21 mouse cellular contexts compared by ENCODE assay signal in genomic region chr8:46812966-46813365, GRCm38 (mm10).
"Had no signal": no experiment of that assay in that cellular context is flagged by ENCODE, and none has a peak within 500 bp of the region (broad histone marks: within the 10 kb centered on the region; RNA-seq: fewer than 3 reads in every experiment).

No protein-coding gene starts in this region.

- H3K4me3 ChIP-seq: layer of hippocampus, adult 2 months; limb, embryonic 10.5 days; limb, embryonic 13.5 days; midbrain, embryonic 10.5 days; midbrain, embryonic 13.5 days; neural tube, embryonic 12.5 days; neural tube, embryonic 15.5 days had no signal

- H3K27ac ChIP-seq: kidney, postnatal 0 days; limb, embryonic 10.5 days; limb, embryonic 13.5 days; liver, embryonic 14.5 days; midbrain, embryonic 10.5 days; midbrain, embryonic 13.5 days; neural tube, embryonic 12.5 days; neural tube, embryonic 15.5 days; stomach, postnatal 0 days had no signal

- H3K27me3 ChIP-seq: limb, embryonic 13.5 days; megakaryocyte, embryonic 14.5 days; midbrain, embryonic 13.5 days; neural tube, embryonic 12.5 days; neural tube, embryonic 15.5 days had no signal

- H3K9me3 ChIP-seq: limb, embryonic 10.5 days; limb, embryonic 13.5 days; megakaryocyte, embryonic 14.5 days; midbrain, embryonic 10.5 days; midbrain, embryonic 13.5 days; neural tube, embryonic 12.5 days; neural tube, embryonic 15.5 days had no signal

- ATAC-seq: liver, postnatal 0 days; lung, postnatal 0 days; midbrain, embryonic 13.5 days had no signal

- H3K9ac ChIP-seq: limb, embryonic 13.5 days; liver, embryonic 14.5 days; liver, postnatal 0 days; lung, embryonic 14.5 days; midbrain, embryonic 13.5 days; neural tube, embryonic 12.5 days; neural tube, embryonic 15.5 days had no signal

- H3K4me2 ChIP-seq: limb, embryonic 13.5 days; lung, embryonic 14.5 days; midbrain, embryonic 13.5 days; neural tube, embryonic 12.5 days; neural tube, embryonic 15.5 days had no signal

- H3K4me1 ChIP-seq: neural tube, embryonic 12.5 days had no signal

- DNase-seq: kidney, adult 2 months; kidney, postnatal 25 days; layer of hippocampus, adult 9-11 months; liver; liver, postnatal 0 days; lung, embryonic 14.5 days; lung, postnatal 36 days; right cerebral cortex, postnatal 25 days; thymus, postnatal 36 days had no signal
